Mouse (Mus musculus): ENCODE data around the gene Wbp2.
A peak's percentile ranks its signal among the peaks of the same experiment; 100 is the strongest.

The Wbp2 gene

DNA sequence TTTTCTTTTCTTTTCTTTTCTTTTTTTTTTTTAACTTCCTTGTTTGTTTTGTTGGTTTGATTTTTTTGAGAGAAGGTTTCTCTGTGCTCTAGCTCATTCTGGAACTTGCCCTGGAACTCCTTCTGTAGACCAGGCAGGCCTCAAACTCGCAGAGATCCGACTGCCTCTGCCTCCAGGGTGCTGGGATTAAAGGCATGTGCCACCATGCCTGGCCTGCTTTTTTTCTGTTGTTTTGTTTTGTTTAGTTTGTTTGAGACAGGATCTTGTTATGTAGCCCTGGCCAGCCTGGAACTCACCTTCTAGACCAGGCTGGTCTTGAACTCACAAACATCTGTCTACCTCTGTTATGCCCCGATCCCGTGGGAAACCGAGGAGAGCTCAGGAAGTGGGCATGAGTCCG, 2.8 kb upstream of the Wbp2 start:
- no peak for DNase-seq (ENCODE audit: low spot score)

GRCm38 (mm10) chr11:116088741-116089394, 2.1 kb upstream of the Wbp2 start:
- no peak for DNase-seq (ENCODE audit: low spot score)

- no peak for DNase-seq (ENCODE audit: low spot score)
Observed at GRCm38 (mm10) chr11:116088188-116088587, 1.4 kb upstream of the Wbp2 start.

GRCm38 (mm10) chr11:116087194-116088130, 667 bp upstream of the Wbp2 start:
- peak; percentile 90 for DNase-seq (ENCODE audit: low spot score)

- no peak for DNase-seq (ENCODE audit: low spot score)
Observed at GRCm38 (mm10) chr11:116084166-116084565, 2.6 kb downstream of the Wbp2 start.

- no peak for DNase-seq (ENCODE audit: low spot score)
Observed at GRCm38 (mm10) chr11:116083096-116083672, 3.6 kb downstream of the Wbp2 start.

- DNase-seq (ENCODE audit: low spot score), result peak; percentile 38
Observed at GRCm38 (mm10) chr11:116081081-116081480, 5.7 kb downstream of the Wbp2 start.

DNA sequence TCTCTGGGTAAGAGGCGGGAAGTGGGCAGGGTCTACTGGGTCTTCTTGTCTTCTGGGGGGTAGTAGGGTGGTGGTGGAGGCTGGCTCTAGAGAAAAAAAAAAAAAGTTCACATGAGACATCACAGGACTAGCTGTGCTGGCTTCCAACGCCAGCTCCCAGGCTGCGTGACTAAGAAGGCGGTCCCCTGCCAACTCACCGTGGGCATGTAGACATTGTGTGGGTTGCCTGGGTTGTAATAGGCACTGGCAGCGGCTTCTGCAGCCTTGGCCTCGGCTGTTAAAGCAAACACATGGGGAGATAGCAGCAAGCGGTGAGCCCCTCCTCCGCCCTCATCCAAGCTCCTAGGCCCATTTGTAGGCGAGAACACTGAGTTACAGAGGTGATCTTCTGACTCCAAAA, 7.3 kb downstream of the Wbp2 start:
- DNase-seq (ENCODE audit: low spot score), result no peak

DNA sequence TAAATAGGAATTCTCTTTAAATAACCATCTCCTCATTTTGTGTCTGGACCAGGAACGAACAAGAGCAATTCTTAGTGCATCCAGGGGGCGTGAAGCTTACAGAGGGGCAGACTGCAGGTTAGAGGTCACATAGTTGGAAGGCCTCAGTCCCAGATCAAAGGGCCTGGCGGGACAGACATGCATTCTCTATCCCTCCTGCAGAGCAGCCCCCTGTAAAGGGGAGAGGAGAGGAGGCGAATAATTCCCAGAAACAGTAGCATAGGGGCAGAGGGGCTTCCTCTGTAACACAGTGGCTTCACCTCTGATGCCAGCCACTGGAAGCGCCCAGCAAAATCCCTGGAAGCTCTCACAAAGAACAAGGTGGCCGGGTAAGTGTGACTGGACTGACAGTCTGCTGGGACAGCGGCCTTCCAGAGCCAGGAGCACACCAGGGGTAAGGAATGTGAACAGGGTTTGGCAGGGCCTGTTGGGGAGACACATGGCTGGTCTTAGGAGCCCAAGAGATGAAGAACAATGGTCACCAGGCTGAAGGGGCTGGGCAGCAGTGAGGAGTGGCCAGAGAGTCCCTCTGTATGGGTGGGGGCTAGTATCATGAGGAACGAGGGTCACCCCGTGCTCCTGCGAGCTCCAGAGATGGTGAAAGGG, 8.0 kb downstream of the Wbp2 start:
- peak; percentile 79 for DNase-seq (ENCODE audit: low spot score)

DNA sequence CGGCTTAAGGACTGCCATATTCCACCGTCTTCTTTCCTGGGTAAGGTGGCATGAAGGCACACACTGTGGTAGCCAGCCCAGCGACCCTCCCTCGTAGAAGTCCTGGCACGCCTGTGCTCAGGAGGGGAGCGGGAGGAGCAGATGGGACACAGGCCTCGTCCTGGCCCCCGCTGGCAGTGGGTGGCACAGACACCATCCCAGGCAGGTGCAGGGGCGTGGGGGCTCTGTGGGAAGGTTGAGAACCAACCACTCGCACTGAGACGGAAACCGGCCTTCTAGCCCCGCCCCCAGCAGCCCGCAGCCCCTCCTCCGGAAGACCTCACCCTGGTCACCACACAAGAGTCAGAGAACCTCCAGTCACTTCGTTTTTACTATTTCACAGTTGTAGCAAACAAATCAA, 8.6 kb downstream of the Wbp2 start:
- peak; percentile 75 for DNase-seq (ENCODE audit: low spot score)

DNA sequence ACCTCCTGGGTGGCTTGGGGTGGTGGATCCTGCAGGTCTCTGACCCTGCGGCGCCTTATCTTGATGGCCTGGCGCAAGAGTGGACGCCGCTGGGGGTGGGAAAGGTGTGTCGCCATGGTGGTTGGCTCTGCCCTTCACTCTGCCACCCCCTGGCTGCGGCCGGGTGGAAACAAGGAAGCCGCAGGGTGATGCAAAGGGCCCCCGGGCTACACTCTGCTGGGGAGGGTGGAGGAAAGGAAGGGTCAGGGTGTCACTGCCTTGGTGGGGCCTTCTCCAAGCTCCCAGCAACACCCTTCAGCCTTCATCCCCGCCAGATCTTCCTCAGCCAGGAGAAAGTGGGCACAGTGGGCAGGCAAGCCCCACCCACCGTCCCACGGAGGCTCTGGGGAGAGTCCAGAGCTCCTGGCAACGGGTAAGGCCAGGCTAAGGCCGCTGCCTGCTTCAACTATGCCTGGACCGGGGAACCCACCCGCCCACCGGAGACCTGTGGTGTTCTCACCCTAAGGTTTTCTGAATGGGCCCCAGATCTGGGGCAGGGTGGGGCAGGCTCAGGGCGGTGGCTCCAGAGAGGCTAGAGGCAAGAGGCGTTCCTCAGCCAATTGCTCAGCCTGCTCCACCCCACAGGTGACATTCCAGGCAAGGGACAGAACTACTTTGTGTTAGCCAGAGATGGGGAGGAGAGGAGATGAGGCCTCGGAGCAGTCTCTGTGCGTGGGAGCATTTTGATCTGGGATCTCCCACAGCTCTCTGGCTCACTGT, 9.2 kb downstream of the Wbp2 start, which contains the start of gene Unc13d:
TSS of gene Unc13d (minus strand) at position 516 of the 759 bp plus-strand sequence.
- no peak for DNase-seq (ENCODE audit: low spot score)

DNA sequence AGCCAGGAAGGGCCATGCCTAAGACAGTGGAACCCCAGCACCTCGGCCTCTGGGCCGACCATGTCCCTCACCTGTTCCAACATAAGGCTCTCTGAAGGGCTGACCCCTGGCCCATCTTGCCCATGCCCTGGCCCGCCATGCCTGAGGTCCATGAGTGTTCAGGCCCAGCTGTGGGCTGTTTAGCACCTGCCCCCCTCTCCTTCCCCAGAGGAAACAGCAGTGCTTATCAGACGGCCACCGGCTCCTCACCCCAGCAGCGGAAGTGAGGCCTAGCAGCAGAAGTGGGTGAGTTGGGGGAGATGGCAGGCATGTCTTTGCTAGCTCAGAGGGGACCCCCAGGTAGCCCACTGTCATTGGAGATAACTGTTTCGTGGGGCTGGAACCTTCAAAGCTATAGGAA, 10.0 kb downstream of the Wbp2 start:
- DNase-seq (ENCODE audit: low spot score), result no peak

DNA sequence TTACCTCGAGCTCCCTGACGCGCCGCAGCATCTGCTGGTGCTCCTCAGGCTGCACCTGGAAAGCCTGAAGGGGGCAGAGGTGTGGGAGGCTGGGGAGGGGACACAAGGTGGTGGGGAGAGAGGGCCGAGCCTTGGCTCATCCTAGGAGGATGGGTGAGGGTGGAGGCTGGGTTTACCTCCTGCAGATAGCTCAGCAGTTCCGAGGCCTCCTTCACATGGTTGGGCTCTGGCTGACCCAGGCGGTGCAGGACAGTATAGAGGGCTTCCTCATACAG, 10.6 kb downstream of the Wbp2 start:
- DNase-seq (ENCODE audit: low spot score), result no peak

DNA sequence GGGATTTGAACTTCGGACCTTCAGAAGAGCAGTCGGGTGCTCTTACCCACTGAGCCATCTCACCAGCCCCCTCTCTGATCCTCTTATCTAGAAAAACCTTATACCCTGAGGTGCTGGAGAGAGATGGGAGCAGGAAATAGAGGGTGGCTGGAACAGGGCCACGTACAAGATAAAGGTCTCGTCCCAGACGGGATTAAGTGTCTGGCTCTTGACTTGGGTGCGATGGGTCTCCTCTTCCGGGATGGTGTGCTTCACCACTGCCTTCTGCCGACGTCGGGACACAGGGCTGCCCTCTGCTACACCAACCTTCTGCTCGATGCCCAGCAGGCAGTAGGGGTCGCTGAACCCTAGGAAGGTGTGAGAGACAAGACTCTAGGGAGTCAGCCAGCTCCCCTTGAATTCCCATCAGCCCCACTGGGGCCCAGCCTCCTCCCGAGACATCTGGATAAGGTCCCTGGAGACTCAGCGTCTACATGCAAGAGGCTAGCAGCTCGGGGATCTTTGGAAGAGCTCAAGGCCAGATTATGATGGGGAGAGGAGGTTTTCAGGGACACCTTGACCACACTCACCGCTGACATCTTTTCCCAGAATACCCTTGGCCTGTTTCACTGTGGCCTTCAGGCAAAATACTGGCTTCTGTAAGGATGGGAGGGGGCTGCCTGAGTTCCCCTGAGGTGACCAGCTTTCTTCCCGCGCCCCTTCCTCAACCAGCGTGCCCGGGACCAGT, 11.1 kb downstream of the Wbp2 start:
- DNase-seq (ENCODE audit: low spot score), result no peak

DNA sequence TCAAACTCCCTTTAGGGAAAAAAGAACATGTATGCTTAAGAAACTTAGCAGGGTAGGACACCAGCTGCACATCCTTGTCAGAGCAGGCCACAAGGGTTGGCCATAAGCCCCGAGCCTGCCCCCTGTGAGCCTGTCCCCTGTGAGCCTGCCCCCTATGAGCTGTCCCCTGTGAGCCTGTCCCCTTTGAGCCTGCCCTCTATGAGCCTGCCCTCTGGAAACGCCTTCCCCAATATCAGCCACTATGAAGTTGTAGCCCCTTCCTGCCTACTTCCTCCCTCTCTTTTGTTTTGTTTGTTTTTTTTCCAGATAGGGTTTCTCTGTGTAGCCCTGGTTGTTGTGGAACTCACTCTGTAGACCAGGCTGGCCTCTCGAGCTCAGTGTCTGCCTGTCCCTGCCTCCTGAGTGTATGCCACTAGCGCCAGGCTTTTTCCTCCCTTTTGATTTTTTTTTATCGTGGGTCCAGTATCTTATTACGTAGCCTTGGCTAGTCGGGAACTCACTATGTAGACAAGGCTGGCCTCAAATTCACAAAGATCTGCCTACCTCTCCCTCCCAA, 12.3 kb downstream of the Wbp2 start:
- DNase-seq (ENCODE audit: low spot score), result no peak

DNA sequence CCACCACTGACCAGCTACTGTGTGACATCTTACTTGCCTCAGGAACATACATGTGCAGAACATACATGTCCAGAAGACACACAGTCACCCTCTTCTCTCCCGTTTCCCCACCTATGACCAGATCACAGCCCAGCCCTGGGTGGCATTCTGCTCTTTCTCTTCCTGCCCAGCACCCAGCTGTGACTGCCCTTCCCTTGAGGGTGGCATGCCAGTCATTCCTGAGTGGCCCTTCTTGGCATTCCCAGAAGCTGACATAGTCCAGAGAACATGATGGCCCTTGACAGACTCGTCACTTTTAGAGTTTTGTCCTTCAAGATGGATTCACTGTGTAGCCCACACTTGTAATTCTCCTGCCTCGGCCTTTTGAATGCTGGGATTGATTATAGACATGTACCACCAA, 14.2 kb downstream of the Wbp2 start:
- DNase-seq (ENCODE audit: low spot score), result no peak

- peak; percentile 24 for DNase-seq (ENCODE audit: low spot score)
Observed at GRCm38 (mm10) chr11:116071510-116071909, 15.3 kb downstream of the Wbp2 start.

DNA sequence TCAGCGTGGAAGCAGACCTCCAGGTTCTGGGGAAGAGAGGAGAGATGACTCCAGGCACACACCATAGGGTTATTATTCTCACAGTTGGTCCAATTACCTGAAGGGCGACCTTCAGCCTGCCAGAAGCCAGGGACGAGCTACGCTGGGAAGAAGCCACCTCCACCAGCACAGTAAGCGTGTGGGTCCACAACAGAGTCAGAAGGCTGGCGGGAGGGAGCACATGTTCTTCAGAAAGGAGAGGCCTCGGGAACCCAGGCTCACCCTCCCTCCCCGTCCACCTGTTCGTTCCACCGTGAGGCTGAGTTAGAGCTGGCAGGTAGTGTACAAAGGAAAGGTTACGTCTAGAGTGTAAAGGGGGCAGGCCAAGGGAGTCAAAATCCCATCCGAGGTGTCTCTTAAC, 21.4 kb downstream of the Wbp2 start:
- DNase-seq (ENCODE audit: low spot score), result no peak

- no peak for DNase-seq (ENCODE audit: low spot score)
Observed at GRCm38 (mm10) chr11:116064187-116064867, 22.5 kb downstream of the Wbp2 start.

DNA sequence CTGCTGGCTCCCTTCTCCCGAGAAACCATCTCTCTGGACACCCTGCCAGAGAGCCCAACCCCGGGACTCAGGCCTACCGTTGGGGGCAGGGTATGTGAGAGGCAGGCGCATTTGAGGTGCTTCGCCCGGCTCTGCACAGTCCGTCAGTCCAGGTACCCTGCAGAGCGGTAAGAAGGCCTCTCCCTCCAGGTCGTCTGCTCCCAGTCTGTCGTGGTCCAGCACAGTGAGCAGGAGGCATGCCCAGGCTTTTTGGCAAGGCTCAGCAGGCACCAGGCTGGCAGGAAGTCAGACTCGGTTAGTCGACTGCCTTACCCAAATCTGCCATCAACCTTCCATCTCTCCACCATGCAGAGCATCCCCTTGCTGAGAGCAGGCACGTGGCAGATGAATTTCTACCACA, 23.2 kb downstream of the Wbp2 start:
- no peak for DNase-seq (ENCODE audit: low spot score)
